Mouse (Mus musculus) left cerebral cortex, postnatal 10 days (tissue): ENCODE measurements at regions not wholly inside any gene's neighbourhood (a gene's known extent, or its start where the extent isn't known, plus 50 kb on each side); places are given as distances from the start of the nearest gene placed in this dataset.
A peak's percentile ranks its signal among the peaks of the same experiment; 100 is the strongest.

ENCODE experiments used
- DNase-seq, 2 experiments: peaks; one replicate each; pipeline ENCODE4 v3.0.0; 2021 to 2022; ENCODE audit warnings: low spot score in 2 of 2, mixed read lengths in 1 of 2; ENCODE audit errors: extremely low spot score in 1 of 2
- intact Hi-C: fragments of 180-260 bp; cut with DNase I; formaldehyde crosslinking; loops from one replicate; pipeline ENCODE4 v1.15.1; 2025

DNA sequence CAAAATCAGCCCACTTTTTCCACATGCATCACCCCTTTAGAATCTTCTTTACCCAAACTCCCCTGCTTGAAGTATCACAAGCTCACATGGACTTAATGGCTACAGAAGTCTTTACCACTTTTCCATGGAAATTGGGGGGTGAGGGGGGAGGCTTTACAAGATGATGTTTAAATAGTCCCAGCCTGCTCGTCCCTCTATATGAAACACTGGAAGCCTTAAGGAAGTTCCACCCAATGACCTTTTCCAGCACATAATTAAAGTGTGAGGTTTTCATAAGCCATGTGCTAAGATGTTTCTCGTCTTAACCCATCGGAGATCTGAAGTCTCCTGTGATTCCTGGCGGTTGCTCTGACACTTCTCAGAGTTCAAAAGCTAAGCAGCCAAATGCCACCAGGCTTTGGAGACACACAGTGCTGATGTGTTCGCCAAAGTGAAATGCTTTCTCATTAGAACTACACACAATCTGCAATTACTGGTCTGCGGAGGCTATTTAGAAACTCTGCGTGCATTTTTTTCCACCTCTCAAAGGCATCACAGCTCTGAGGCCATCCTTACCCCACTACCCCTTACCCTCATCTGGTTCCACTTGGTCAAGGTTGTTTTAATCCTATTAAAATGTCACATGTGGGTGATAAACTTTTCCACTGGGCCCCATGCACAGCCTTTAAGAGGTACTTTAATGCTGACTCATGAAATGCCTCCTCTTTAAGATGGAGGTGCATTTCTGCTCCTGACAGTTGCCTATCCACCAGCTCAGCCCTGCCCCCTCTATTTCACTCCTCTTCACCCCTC lies 116.3 kb upstream of the Cd180 start:
- intact Hi-C loops: no loop called here
- no peak for DNase-seq

- intact Hi-C loops: no loop called here
- no peak for DNase-seq
Measured at GRCm38 (mm10) chr13:102578811-102579210, 114.5 kb upstream of the Cd180 start.

- intact Hi-C loops: no loop called here
Measured at GRCm38 (mm10) chr13:102579638-102580037, 113.7 kb upstream of the Cd180 start.

GRCm38 (mm10) chr13:102583984-102584645 lies 109.2 kb upstream of the Cd180 start:
- DNase-seq: no peak
- intact Hi-C loops: no loop called here

More at GRCm38 (mm10) chr13:102579638-102580037, 113.7 kb upstream of the Cd180 start:
- no peak for DNase-seq

GRCm38 (mm10) chr13:102586215-102586614 lies 107.1 kb upstream of the Cd180 start:
- intact Hi-C loops: no loop called here

DNA sequence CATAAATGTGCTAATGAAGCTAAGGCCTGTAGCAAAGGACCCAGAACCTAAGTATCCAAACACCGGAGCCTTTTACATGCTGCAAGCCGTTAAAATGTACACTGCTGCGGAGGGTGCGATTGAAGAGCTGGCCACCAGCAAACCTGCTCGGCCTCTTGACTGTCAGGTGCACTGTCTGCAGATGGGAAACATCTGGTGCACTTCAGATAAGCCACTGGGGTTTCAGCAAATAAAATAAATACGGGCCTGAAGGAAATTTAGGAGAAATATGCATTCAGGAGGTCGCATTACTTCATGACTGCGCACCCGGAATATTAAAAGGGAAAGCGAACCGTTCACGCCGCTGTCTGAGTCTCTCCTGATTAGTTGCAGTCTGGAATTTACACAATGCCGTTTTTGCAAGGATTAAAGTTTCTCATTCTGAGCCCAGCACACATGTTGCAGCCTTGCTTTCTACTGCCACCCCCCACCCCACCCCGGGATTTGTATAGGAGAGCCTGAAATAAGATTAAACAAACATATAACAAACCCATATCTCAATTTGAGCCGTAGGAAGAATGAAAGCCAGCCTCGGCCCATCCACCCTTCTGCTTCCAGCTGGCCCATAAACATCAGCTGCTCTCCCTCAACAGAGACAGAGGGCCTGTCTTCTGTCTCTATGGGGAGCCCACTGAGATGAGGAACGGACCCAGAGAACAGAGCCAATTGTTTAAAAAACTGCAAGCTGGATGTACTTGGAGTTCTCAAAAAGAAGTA lies 103.5 kb upstream of the Cd180 start:
- DNase-seq: peak; percentile 26 to 28
- intact Hi-C loops: no loop called here

More at GRCm38 (mm10) chr13:102586215-102586614, 107.1 kb upstream of the Cd180 start:
- peak in 1 of 2 experiments; percentile 45 for DNase-seq

GRCm38 (mm10) chr13:102591803-102592537 lies 101.4 kb upstream of the Cd180 start:
- intact Hi-C loops: no loop called here
- DNase-seq: no peak

DNA sequence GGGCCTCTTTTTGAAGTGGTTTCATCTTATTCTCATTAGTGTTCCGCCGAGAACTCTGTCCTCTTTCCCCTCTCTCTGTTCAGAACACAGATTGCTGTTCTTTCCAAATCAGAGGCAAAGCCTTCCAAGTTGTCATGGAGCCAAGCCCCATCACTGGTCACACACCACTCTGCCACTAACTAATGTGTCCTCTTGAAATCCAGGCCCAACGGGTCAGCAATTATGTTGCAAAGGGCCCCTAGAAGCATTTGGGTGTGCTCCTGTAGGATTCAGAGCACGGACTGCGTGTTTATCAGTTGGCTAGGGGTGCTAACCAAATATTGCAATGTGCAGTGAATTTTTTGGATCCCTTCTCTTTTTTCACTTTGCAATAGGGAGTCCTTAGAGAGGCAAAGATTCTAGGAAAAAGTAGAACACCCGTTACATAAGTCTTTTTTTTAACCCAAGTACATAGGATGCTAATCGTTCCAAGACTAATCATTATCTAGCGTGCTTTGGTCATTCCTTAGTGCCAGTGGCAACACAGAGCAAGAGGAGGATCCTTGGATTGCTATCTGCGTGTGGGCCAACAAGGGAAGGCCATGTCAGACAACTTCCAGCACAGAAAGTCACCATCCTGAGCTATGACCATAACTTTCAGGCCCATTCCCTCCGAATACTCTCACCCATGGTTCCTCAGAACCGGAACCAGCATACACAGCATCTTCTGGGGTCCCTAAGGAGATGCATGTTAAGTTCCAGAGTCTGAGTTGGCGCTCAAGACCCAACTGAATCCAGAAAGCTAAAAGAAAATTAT lies 99.8 kb upstream of the Cd180 start:
- intact Hi-C loops: no loop called here
- DNase-seq: peak; percentile 31 to 44

GRCm38 (mm10) chr13:102594201-102594600 lies 99.2 kb upstream of the Cd180 start:
- intact Hi-C loops: no loop called here
- no peak for DNase-seq

DNA sequence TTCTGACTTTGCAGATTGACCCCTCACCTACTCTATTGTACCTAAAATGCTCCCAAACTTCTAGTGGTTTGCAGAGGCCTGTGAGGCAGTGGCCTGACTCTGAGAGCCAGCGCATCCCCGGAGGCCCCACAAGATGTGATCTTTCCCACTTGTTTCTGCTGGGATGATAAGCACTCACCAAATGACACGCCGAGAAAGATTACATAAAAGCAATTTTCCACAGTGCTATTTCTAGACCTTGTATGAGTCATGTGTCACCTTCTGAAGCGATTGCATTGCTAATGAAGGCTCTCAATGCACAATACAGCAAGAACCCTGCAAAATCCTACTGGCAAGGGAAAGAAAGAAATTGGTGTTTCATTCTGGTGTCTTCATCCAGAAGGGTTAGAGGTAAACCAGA lies 97.8 kb upstream of the Cd180 start:
- DNase-seq: no peak
- intact Hi-C loops: no loop called here

GRCm38 (mm10) chr13:102596101-102596500 lies 97.3 kb upstream of the Cd180 start:
- intact Hi-C loops: no loop called here
- DNase-seq: no peak

DNA sequence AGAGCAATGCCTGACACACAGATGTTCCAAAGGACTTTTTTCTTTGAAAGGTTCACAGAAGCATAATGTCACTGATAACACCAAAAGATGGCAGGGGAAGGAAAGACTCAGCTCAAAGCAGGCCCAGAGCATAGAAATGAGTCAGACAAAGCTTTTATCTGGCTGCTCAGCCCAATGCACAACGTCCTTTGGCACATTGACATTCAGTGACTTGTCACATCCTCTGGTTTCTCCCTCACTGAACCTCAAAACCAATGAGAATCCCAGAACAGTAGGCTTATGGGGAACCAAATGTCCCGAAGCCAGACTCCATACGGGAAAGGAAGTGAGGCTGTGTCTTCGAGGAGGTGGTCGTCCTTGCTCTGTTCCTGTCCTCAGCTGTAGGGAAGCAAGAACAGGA lies 95.2 kb upstream of the Cd180 start:
- DNase-seq: no peak
- intact Hi-C loops: no loop called here

DNA sequence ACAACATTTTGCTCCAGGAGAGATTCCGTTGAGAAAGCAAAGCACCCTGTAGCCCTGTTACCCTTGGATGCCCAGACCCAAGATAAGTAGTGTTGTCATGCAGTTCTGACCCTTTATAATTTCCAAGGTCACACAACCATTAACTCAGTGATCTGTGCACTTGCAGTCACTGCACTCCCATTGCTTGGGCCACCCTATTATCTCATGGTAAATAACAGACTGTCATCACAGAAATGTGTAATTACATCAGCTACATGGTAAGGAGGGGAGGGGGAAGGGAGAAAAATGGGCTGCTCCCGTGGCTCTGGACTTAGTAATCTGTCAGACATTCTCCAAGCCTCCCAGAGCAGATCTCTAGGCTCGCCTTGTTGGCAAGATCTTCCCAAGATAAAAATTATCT lies 93.8 kb upstream of the Cd180 start:
- intact Hi-C loops: no loop called here
- no peak for DNase-seq

GRCm38 (mm10) chr13:102600026-102600425 lies 93.3 kb upstream of the Cd180 start:
- intact Hi-C loops: no loop called here
- no peak for DNase-seq

DNA sequence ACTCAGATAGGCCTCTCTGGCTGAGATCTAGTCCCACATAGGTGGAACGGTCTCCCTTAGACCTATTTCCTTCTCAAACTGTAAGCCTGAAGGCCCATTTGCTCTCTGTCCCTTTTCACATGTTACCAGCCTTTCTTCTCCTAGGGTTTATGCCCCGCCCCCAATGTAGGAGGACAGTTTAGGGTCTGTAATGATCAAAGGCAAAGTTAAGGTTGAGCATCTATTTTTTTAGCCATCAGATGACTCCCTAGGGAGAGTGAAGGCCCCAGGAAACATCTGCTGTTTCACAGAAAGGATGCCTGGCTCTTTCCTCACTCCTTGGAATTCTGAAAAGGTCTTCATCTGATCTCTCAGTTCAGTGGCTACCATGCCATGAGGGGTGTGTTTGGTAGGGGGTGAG lies 68.9 kb upstream of the Cd180 start:
- DNase-seq: peak in 1 of 2 experiments; percentile 45

DNA sequence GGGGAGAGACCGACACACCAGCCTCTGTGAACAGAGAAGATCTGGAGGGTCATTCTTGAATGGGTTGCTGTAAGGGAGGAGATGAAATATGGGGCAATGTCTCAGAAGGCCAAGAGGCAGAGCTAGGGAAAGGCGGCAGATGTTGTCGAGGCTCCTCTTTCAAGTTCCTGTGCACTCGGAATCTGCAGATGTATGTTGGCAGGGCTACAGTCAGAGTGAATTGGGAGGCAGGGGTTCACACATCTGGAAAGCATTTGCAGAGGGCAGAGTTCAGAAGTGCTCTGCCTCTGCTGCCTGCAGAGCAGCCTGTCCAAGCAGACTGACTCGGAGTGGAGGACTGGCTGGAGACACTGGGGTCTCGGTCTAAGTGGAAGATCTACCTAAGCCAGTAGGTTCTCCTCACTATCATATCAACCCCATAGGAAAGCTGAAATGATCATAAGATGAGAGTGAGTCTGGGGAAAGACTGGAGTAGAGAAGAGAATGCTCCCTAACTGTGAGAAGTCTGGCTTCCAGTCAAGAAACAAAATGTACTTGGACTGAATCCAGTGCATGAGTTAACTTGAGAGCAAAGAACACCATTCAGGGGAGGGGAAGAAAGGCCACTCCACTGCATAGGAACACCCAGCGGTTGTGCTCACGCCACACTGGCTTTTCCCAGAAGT lies 68.1 kb upstream of the Cd180 start:
- intact Hi-C loops: no loop called here
- DNase-seq: peak; percentile 58 to 64

More for the DNA sequence above, 68.9 kb upstream of the Cd180 start:
- intact Hi-C loops: no loop called here

GRCm38 (mm10) chr13:102625836-102626340 lies 67.5 kb upstream of the Cd180 start:
- intact Hi-C loops: no loop called here
- no peak for DNase-seq

GRCm38 (mm10) chr13:102627786-102628185 lies 65.6 kb upstream of the Cd180 start:
- intact Hi-C loops: no loop called here
- DNase-seq: no peak
